Mouse (Mus musculus): Measurements from ENCODE around the gene Tesk1.

Tesk1 gene

DNA sequence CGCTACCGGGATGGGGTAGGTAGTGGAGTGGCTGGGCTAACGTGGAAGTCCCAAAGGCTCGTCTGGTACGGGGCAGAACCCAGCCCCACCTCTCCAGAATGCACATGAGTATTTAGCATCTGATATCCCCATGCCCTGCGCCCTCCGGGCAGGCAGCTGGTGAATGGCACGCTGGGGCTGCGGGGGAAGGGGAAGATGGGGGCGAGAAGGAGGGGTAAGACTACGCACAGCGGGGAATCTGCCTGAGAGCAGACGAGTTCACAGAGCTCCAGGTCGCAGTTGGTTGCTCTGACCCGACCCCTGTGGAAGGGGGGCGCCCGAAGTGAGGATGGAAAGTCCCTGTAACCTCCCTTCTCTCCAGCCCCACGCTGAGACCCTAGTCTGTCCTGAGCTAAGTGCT lies 11.7 kb downstream of the Tesk1 start:
- peak; percentile 49 for DNase-seq (ENCODE audit: low read depth, low spot score)

DNA sequence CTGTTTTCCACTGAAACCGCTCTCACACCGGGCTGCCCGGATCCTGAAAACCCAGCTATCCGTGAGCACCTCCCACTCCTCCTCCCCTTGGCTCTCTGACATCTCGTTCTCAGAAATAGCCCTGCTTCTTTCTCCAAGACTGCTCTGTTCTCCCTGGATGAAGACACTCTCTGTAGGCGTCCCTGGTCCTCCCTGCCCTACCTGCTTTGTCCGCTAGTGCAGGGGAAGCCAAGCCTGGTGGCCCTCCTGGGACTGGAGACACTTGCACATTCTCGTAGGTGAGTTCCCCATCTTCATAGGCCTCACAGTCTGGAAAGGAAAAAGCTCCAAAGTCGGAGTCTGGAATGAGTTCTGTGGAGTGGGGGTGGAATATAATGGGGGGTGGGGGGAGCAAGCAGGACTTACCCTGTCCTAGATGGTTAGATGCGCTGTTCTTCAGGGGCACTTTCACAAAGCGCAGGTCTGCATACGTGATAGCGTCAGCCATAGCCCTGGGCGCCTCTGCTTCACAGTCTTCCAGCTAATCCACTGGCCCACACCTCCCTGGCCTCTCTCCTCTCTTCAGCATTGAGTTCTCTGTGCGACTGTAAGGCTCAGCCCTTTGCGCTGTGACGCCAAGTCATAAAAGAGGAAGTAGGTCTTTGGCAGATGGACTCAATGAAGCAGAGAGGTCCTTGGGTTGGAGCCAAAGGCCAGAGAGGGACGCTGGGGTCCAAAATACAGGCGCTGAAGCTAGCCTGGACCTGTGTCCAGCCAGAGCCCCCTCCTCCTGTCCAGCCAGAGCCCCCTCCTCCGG lies 12.5 kb downstream of the Tesk1 start, which contains the start of gene Cd72:
Gene Cd72, minus strand, starts transcription at position 588 of the 796 bp plus-strand sequence.
- DNase-seq (ENCODE audit: low read depth, low spot score): peak; percentile 53

DNA sequence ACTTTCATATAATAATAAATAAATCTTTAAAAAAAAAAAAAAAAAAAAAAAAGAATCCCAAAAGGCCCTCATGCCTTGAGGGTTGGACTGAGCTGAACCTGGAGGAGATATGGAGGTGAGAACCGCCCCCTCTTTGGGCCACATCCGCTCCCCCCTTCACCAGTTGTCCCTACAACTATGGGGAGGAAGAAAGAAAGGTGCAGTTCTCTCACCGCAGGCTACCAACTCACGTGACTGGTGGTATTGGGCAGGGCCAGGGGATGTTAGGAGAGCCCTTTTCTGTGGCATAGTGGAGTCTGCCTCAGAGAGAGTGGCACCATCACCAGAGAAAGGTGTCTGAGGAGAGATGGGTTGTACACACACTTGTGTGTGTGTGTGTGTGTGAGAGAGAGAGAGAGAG lies 14.7 kb downstream of the Tesk1 start:
- DNase-seq (ENCODE audit: low read depth, low spot score): peak; percentile 80

DNA sequence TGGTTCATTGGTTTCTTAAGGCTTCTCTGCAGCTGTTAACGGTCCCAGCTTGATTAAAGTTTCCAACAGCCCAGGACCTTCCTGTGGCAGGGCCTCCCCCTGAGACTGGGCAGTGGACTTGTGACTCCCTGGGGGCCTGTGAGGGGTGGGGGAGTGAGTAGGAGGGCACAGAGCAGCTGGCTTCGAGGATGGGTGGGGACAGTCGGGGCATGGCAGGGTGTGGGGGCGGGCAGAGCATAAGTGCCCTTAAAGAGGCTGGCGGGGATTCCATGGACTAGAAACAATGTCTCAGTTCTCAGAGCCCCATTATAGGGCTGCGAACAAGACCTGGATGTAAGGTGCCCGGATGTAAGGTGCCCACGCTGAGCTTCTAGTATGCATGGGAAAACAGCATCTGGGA lies 15.4 kb downstream of the Tesk1 start:
- peak; percentile 54 for DNase-seq (ENCODE audit: low read depth, low spot score)

DNA sequence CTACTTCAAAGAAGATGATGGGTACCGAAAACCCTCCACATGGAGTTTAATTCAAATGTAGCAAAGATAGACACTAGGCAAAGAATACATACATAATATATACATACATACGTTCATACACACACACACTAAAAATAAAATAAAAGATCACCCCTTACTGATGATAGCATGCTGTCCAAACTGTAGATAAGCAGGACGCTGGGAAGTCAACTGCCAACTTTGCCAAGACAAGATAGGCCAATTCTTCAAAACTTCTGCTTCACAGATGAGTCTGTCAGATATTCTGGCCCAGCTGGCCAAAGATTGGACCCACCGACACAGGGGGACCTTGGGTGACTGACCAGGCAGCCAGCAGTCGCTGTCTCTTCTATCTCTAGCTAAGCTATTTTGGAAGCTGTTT lies 21.4 kb downstream of the Tesk1 start:
- no peak for DNase-seq (ENCODE audit: low read depth, low spot score)

DNA sequence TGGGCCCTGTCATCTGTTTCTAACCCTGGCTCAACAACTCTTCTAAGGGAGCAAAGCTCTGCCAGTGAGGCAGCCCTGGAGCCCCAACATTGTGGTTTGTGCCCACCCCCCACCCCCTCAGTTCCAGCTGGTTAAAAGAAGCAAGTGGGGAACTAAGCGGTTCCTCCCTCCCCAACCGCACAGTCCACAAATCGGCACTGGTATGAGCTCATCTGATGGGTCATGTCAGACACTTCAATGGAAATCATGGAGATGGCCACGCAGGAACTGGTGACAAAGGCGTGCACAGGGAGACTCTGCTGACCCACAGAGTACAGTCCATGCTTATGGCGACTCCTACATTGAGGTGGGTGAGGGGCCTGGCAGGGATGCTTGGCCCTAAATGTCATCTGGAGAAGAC lies 24.2 kb downstream of the Tesk1 start:
- no peak for DNase-seq (ENCODE audit: low read depth, low spot score)

DNA sequence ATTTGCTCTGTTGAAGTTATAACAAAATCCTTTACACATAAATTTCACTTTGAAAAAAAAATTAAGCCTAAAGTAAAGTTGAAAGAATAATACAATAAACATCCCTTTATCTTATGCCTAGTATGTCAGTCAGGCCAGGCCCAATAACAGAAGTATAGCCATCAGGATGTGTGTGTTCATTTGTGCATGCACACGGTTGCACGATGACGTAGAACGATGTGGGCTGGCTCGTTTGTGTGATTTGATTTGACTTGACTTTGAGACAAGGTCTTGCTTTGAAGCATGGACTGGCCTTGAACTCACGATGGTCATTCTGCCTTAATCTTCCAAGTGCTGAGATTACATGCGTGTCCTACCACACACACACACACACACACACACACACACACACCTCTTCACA lies 25.1 kb downstream of the Tesk1 start:
- DNase-seq (ENCODE audit: low read depth, low spot score): no peak

DNA sequence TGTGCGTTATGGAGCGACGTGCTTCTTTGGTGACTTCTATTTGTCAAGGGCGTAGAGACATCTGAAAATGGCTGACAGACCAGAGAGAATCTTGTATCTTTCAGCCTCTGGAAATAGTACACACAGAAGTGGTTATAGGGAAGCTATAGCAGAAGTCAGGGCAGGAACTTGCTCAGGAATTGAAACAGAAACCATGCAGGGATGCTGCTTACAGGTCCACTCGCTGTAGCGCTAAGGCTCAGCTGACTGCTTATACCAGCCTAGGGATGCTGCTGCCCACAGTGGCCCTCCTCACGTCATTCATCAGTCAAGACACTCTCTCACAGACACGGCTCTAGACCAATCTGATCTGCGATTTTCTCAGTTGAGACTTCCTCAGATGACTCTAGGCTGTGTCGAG lies 28.6 kb downstream of the Tesk1 start:
- DNase-seq (ENCODE audit: low read depth, low spot score): no peak

DNA sequence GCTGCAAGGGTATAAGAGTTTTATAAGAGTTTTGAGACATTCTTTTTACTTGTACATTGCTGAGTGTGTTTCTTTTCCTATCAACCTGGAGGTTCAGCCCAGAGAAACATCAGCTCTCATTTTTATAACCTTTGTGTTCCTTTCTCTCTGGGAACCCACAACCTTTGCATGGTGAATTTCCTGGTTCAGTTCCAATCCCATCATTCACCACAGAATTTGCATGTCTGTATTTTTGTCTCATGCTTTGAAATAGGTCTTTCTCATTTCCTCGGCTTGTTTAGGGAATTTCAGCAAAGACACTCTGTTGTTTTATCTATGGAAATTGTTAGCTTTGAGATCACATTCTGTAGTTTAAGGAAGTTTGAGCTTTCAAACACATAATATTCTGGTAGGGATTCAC lies 31.9 kb downstream of the Tesk1 start:
- peak; percentile 43 for DNase-seq (ENCODE audit: low read depth, low spot score)

DNA sequence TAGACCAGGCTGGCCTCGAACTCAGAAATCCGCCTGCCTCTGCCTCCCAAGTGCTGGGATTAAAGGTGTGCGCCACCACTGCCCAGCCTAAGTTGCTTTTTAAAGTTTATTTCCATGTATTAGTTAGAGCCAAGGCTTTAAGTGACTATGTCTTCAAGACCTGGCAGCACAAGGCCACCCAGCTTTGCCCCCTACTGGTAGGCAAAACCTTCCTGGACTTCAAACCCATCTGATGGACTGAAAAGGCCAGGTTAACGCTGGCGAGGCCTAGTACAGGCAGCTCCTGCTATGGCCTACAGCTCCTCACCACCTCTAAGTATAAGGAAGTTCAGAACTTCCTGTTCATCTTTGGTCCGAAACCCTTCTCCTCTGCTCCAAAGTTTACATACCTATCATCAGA lies 34.9 kb downstream of the Tesk1 start:
- DNase-seq (ENCODE audit: low read depth, low spot score): peak; percentile 66

DNA sequence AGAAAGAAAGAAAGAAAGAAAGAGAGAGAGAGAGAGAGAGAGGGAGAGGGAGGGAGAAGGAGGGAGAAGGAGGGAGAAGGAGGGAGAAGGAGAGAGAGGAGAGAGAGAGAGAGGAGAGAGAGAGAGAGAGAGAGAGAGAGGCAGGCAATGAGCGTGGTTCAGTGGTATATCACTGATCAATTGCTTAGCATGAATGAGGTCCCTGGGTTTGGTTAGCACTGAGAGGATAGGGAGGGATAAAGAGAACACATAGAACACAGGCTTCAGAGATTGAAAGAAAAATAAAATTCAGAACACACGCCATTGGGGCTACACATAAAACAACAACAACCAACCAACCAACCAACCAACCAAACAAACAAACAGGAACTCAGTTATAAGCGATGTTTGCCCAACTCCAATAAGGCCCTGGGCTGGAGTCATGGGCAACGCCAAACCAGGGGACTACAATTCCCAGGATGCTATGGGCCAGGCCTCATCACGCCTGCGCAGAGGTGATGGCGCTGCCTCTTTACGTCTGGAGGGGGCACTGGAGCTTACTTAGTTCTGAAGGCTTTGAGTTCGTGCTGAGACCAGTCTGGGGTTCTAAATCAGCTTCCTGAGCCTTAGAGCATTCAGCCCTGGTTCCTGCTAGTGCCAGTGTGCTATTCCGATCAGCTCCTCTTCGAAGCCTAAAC lies 36.3 kb downstream of the Tesk1 start:
- DNase-seq (ENCODE audit: low read depth, low spot score): peak; percentile 96

DNA sequence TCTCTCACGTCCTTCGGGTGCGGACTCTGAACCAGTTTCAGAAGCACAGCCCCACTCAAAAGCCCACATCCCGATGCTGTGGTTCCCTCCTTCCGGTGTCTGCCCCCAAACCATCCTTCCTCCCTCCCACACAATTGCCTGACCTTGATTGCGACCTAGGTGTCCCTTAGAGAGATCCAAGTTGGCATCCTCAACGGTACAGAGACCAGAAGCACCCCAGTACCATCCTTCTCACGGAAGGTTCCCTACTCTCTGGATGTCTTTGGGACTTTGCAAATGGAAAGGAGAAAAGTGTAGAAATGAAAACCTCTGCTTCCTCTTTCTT lies 36.8 kb downstream of the Tesk1 start:
- DNase-seq (ENCODE audit: low read depth, low spot score): no peak

DNA sequence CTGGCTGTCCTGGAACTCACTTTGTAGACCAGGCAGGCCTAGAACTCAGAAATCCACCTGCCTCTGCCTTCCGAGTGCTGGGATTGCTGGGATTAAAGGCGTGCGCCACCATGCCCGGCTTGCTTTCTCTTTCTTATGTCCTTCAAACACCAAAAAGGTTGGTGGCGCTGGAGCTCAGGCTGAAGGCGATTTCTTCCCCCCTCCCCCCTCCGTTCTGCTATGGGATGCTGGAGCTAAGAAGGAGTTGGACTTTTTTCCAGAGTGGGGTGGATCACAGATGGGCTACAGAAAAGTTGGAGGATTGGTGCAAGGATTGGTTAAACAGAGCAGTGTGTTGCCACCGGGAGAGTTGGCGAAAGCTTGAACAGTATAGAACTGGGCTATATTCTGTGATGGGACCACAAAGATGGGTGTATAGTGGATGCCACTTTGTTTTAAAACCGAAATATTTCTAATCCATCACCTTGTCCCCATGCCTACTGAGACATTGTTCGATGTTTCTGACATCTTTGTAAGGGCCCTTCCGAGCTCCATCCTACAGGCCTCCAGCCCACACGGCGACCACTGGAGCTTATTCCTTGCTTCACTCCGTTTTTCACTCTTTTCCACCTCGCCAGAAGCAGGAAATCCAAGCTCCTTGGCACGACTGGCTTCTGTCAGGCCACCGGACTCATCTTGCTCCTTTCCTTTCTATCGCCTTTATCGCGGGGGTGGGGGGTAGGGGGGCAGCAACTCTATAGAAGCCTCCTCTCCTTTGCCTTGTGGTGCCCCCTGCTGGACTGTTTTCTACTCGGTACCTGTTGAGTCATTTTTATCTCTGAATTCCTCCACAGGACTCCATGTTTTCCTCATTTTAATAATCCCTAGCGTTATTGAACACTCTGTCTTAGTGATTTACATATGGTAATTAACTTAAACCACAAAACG lies 37.4 kb downstream of the Tesk1 start:
- DNase-seq (ENCODE audit: low read depth, low spot score): peak; percentile 87

DNA sequence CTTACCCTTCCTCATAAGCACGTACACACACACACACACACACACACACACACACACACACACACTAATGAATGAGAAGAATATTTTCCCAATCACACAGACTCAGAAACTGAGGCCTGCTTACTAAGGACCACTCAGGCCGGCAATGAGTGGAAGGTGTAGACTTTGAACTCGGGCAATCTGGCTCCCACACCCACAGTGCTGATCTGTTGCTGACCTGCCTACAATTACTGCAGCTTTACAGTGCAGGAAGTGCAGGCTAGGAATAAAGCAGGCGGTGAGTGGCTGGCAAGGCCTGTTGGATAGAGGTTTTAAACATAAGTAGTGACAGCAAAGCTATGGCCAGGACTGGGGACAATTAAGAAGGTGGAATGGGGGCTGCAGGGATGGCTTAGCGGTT lies 39.2 kb downstream of the Tesk1 start:
- DNase-seq (ENCODE audit: low read depth, low spot score): no peak

DNA sequence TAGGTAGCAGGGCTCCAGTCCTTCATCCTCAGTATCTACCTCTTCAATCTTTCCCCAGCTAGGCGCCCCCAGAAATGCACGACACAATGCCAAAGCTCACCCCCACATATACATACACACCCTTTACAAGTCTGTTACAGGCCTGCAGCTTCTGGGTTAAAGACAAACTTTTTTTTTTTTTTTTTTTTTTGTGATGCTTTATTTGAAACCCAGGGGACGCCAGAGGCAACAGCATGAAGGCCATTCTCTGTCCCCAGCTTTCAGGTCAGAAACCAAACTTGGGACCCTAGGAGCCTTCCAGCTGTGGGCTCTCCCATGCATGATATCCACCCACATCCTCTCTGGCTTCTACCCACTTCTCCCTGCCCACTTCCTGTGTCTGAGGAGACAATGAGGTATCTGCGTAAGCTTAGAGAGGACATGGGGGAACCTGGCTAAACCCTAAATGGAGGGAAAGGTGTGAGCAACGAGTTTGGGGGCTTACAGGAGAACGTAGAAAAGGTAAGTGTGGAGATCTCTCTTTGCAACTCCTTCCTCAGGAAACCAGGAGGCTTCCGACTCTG lies 40.2 kb downstream of the Tesk1 start:
- DNase-seq (ENCODE audit: low read depth, low spot score): peak; percentile 77

DNA sequence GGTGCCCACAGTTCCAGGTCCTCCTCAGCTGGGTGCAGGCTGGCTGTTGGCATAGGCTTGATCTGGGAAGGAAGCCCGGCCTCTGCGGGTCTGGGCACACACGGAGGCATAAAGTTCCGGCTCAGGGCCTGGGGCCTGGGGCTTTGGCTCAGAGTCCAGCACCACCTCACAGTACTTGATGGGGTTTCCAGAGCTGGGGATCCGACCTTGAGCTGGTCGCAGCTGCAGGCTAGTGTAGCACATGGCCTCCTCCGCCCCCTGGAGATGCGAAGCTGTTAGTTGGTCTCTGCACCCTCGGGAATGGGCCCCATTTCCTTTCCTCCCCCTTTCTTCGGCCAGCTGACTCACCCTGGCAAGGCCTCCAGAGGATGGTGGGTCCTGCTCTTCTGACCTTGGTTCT lies 40.9 kb downstream of the Tesk1 start:
- peak; percentile 40 for DNase-seq (ENCODE audit: low read depth, low spot score)

DNA sequence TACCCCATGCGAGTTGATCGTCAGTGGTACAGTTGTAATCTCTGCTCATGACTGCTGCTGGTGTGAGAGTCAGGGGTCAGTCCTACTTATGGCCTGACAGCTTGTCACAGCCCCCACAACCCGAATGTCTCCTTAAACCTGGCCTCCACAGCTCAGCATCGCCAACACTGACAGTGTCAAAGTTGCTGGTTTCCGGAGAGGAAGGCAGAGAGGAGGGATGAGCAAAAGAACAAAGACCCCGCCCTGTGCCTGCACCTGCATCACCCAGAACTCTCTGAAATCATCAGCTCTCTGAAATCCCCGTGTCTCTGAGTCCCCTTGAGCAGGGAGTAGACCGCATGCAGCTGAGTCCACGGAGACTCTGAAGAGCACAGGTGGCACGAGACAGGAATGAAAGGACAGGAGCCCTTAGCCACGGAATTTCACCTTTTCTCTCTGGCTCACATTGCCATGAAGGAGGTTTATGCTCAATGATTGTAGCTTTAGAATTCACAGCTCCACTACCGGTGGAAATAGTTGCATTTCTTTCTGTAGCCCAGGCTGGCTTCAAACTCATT lies 41.9 kb downstream of the Tesk1 start, which contains the start of gene Sit1:
Gene Sit1, minus strand, starts transcription at position 200 of the 557 bp plus-strand sequence.
- peak; percentile 83 for DNase-seq (ENCODE audit: low read depth, low spot score)

DNA sequence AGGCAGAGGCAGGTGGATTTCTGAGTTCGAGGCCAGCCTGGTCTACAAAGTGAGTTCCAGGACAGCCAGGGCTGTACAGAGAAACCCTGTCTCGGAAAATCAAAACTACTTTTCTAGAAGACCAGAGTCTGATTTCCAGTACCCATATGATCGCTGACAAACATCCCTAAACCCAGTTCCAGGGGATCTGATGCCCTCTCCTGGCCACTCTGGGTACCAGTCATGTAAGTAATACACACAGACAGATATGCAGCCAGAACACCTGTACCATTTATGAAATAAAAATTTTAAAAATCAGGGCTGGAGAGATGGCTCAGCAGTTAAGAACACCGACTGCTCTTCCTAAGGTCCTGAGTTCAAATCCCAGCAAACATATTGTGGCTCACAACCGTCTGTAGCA lies 43.9 kb downstream of the Tesk1 start:
- peak; percentile 52 for DNase-seq (ENCODE audit: low read depth, low spot score)

DNA sequence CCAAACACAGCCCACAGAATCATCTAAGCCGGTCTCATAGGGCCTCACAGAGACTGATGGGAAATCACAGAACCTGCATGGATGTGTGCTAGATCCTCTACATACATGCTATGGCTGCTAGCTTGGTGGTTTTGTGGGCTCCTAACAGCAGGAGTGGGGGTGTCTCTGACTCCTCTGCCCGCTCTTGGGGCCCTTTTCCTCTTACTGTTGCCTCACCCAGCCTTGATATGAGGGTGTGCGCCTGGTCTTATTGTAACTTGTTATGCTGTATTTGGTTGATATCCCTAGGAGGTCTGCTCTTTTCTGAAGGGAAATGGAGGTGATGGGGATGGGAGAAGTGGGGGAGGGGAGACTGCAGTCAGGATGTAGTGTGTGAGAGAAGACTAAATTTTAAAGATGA lies 47.9 kb downstream of the Tesk1 start:
- DNase-seq (ENCODE audit: low read depth, low spot score): no peak

DNA sequence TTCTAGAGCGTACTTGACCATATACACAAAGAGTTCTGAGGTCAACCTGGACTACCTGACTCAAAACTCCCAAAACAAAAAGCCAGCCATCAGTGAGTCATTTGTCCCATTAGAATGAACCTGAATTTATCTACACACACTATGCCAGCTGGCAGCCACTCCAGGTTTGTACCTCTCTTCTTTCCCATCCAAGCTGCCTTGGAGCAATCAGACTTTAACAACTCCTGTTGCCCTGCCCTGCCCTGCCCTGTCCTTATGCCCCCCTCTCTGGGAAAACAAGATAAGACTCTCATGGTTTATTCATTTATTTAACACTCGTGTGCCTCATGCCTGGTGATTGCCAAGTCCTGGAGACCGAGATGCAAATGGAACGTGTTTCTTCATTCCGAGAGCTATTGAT lies 49.1 kb downstream of the Tesk1 start:
- no peak for DNase-seq (ENCODE audit: low read depth, low spot score)

DNA sequence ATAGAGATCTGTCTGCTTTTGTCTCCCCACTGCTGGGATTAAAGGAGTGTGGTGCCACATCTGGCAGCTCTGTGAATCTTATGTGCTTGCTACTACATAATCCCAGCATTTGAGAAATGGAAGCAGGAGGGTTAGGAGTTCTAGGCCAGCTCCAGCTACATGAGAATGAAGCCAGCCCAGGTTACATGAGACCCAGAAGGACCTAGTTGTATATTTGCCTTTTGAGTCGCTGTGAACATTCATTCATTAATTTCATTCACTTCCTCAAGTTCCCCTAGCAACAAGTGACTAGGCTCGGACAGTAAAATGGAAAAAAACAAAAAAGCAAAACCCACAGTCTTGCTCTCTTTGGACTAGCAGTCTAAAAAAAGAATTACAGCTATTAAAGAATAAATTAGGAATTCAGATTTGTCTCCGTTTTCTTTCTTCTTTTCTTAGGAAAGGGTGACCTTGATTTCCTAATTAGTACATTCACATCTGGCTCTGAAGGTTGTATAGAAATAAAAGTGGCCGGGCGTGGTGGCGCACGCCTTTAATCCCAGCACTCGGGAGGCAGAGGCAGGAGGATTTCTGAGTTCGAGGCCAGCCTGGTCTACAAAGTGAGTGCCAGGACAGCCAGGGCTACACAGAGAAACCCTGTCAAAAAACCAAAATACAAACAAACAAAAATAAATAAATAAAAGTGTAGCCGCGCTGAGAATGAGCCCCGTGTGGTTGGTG lies 50.5 kb downstream of the Tesk1 start:
- DNase-seq (ENCODE audit: low read depth, low spot score): peak; percentile 57

All from CD4-positive, CD25-positive, alpha-beta regulatory T cell, adult 2 months (primary cell).